Mouse (Mus musculus): ENCODE data around the gene Cytip. TPM values are rescaled to one million over a fixed set of nuclear protein-coding genes. Genes with fewer than 3 reads are reported as not detected.
A peak's percentile ranks its signal among the peaks of the same experiment; 100 is the strongest.

Gene Cytip
- polyA plus RNA-seq, 1 experiment, result 0.50 TPM

DNA sequence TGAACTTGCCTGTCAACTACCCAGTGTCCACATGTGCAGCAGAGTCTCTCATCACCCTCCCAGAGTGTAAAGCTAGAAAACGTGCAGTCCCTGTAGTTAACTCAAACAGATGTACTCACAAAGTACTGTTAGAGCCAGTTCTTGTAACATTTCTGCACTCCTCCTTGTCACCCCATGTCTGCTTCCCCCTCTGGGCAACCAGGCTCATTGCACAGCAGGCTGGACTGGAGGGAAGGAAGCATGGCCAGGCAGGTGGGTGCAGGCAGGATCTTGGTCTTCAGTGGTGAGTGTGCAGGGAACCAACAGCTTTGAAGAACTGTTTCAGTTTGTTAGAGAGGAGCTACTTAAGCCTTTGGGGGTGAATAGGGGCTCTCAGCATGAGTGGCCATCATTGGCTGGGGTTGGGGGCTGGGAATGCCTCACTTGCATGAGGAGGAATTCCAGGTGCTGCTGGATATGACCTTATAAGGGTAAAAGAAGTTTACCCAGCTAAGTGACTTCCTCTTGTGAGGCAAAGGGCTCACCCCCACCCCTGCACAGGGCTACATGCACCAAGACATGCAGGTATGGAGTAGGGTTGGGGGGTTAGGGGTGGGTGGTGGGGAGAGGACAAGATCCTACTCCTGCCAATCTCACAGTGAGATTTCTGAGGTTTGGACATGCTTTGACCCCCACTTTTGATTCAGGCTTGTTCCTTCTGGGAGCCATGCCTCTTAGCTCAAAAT is 31.7 kb downstream of the Cytip start:
- DNase-seq (ENCODE audit: extremely low spot score in 1 of 2, low spot score in 1 of 2), result no peak

DNA sequence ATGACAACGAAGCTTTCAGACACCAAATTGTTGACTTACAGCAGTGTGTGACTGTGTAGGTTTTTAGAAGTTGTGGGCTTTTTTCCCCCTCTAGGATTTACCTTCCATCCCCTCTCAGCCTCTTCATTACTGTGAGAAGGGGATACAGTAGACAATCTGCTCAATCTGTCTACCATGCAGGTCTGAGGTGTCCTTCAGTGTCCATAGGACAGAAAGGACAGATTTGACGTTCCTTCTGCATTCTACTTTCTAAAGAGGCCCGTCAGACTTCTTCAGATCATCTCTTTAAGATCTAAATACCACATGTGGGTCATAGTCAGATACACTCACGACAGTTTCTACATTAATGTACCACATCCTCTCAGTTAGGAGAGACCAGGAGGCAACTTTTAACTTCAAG is 33.5 kb downstream of the Cytip start:
- DNase-seq (ENCODE audit: extremely low spot score in 1 of 2, low spot score in 1 of 2), result no peak

DNA sequence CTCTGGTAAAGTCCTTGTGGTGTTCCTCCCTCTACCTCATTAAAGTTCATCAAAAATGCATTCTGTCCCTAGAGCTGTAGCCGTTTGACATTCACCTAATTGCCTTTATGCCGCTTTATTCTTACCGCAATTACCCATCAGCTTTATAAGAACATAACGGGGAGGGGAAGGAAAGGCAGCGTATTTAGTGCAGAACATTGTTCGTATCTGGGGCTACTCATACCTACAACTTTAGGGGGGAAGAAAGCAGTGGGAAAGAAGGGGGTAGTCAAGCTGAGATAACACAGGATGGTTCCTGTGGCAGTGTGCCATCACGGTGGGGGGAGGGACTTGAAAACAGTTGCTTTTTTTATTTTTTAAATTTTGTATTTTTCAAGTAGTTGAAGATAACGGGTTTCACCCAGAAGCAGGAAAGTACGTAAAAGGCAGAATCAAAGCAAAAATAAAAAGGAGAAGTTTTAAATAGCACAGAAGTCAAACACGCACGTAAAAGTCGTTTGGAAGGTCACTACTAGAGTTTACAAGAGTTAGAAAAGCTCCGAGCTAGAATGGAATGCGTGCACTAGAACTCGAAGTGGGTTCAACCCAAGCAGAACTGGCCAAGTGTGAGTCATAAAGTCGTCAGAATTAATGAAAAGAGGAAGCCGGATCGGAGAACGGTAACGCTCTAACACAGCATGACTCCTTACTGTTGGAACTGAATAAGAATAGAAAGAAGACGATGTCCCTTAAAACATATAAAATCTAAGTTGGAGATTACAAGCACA is 34.6 kb downstream of the Cytip start:
- no peak for DNase-seq (ENCODE audit: extremely low spot score in 1 of 2, low spot score in 1 of 2)

DNA sequence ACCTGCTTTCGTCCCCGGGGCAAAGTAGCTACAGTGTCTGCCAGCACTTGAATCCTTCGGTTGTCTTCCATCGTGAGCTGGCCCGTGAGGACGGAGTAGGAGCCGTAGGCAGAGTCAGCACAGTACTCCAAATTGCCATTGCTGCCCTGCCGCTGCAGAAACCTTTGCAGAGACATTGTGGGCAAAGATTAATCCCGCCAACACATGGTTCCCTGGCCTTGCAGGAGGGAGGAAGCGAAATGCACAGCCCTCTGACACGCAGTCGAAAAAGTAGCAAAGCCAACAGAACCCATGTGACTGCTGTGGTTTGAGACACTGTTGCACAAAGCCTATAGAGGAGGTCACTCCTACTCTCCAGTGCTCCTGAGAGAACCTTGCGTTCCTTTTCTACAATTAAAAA is 35.5 kb downstream of the Cytip start:
- no peak for DNase-seq (ENCODE audit: extremely low spot score in 1 of 2, low spot score in 1 of 2)

DNA sequence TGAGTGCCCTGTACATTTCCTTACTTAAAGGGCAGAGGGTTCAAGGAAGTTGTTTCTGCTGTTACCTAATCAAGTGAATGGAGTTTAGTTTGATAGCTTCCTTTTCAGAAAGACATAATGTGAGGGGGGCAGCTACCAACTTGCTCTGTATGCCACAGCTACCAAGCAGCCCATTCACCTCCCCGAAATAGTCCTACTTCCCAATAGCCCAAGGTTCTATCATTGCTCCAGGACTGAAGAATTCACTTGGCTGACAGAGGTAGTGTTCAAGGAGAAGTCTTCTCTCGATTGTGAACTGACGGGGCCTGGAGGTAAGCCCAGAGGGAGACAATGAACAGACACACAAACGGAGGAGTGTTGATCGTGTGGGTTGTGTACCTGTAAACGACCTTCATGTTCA is 36.2 kb downstream of the Cytip start:
- DNase-seq (ENCODE audit: extremely low spot score in 1 of 2, low spot score in 1 of 2), result no peak

DNA sequence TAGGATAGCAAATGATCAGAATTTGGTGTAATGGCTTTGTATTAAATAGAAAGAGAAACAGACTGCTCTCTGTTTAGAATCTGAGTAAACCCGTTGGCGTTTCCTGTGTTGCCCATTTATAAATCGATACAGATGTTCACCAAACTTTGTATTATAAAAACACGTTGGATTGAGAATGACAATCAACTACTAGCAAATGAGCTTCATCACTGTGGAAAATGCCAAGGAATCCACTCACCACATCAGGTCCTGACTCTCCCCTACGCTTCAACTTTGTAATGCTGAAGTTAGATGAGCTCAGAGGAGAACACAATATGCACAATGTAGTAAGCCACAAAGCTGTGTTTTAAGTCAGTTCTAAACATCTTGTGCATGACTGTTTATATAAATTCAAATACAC is 36.8 kb downstream of the Cytip start:
- no peak for DNase-seq (ENCODE audit: extremely low spot score in 1 of 2, low spot score in 1 of 2)

DNA sequence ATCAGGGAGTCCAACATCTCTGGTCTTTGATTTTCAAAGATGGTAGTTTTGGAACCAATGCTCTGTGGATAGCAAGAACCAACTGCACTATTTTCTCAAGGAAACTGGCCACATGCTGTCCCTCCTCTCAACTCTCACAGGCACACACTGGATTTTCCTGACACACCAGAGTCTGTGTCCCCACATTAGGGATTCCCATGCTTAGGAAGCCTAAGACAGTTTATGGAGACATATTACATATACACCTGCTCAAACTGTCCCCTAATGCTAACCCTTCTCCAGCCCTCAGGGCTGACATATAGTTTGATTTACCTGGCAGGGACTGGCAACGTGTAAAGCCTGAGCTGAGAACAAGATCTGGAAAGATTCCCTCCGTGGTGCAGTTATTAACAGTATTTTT is 37.2 kb downstream of the Cytip start:
- no peak for DNase-seq (ENCODE audit: extremely low spot score in 1 of 2, low spot score in 1 of 2)

DNA sequence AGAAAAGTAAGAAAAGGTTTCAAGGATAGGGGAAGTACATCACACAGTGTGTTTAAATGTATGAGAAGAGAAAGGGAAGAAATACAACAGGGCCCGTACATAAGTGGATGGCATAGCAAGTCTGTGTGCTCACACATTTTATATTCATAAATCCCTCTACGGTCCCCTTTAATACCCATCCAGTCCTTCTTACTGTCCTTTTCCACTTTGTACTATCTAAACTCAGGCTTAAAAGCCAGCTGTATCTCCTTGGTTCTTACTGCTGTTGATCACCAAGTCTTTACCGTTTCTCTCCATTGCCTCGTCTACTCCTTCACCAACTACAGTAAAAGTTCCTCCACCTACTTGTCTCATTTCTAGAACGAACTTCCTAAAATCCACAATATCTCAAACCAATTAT is 37.9 kb downstream of the Cytip start:
- no peak for DNase-seq (ENCODE audit: extremely low spot score in 1 of 2, low spot score in 1 of 2)

DNA sequence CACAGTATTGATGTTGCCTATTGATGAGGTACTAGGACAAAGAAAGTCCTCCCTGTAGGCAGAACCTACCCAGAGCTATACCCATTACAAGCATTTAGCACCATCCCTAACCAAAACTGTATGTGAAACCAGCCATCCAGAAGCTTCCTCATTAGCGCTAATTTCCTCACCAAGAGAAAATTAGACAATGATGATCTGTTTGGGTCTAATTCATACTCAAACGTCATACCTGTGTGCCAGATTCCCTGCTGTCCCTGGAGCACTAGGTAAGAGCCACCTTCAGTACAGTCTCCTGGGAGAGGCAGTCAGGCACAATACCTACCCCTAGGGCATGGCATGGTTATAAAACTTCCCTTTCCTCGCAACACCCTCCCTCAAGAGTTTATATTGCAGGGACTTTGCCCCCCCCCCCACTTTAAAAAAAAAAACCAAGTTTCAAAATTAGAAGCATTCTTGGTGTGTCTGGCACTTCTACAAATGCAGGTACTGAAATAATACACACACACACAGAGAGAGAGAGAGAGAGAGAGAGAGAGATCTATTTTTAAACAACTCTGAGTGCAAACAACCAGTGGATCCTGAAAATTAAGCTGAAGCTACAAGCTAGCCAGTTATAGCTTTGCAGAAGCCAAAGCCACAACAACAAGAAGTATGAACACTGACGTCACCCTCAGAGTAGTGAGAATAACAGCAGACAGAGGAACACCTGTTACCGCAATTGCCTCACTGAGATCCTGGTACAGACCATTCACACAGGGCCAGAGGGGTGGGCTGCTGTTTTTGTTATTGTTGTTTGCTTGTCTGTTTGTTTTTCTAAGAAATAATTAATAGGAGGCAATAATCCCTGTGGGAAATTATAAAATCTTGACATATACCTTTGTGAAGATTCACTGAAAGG is 38.6 kb downstream of the Cytip start:
- no peak for DNase-seq (ENCODE audit: extremely low spot score in 1 of 2, low spot score in 1 of 2)

DNA sequence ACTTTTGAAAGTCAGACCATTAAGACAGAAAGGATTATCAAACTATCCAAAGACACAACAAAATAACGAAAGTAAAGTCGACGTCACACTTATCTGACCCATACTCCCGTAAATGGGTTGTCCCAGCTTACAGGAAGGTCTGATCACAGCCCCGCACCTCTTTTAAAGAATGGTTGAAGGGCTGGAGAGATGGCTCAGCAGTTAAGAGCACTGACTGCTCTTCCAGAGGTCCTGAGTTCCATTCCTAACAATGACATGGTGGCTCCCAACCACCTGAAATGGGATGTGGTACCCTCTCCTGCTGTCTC is 39.3 kb downstream of the Cytip start:
- no peak for DNase-seq (ENCODE audit: extremely low spot score in 1 of 2, low spot score in 1 of 2)

DNA sequence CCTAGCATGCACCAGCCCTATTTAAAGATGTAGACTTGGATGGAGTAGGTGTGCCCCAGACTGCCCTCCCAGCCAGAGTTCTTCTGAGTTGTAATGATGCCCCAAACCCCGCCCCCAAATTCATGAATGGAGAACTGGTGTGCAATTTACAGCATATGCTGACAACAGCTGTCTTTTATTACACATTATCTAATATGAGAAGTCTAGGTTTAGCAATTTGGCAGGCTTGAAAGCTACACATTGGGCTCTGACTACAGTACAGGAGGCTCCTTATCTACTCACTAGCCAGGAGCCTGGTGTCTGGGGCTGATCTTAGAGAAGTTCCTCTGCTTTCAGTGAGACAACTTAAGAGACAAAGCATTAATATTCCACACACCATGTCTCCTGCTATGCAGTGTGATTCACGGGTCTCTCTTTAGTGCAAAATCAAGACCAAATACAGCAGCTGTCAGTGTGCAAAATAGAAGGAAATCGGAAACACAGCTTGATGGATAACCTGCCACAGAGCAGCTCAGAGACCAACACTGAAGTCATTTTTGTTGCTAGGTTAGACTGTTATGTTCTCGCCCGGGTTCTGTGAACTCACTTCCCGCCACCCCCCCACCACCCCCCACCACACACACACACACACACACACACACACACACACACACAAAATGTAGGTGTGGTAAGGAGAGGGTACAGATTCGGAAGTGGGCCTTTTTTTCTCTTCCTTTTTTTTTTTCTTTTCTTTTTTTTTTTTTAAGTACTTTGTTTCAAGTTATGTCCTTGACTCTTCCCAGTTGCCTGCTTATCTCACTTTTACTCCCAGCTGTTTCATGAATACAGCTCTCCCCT is 39.8 kb downstream of the Cytip start:
- DNase-seq (ENCODE audit: extremely low spot score in 1 of 2, low spot score in 1 of 2), result peak in 1 of 2 experiments; percentile 14

DNA sequence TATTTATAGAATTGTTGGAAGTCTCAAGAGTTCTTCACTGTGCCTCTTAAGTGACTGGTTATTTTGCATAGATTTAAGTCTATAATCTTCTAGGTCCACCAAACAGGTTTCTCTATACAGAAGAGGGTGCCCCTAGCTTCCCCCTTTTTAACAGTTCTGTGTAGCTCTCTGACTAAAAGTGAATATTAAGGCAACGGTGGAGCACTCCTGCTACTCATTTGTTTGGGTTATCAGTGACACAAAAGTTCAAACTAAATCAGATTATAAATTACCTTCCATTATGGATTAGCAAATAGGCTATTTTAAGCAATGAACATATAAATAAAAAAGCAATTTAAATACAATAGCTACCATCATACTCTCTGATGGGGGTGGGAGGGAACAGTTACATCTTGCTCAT is 40.8 kb downstream of the Cytip start:
- DNase-seq (ENCODE audit: extremely low spot score in 1 of 2, low spot score in 1 of 2), result no peak

DNA sequence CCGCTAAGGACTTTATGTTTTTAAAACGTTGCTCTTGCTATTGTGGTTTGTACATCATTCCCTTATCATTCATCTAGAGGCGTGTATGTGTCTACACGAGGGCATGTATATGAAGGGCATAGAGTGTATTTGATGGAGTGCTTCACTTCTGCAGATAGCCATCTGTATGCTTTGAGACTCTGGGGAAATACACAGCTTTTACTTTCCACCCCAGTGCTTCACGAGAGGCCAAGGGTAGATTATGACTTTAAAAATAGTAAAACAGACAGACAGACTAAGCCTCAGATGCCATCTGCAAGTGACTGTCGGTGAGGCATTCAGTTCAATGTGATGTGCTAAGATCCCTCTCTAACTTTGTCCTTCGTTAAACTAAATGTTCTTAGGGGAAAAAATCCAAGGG is 41.6 kb downstream of the Cytip start:
- no peak for DNase-seq (ENCODE audit: extremely low spot score in 1 of 2, low spot score in 1 of 2)

DNA sequence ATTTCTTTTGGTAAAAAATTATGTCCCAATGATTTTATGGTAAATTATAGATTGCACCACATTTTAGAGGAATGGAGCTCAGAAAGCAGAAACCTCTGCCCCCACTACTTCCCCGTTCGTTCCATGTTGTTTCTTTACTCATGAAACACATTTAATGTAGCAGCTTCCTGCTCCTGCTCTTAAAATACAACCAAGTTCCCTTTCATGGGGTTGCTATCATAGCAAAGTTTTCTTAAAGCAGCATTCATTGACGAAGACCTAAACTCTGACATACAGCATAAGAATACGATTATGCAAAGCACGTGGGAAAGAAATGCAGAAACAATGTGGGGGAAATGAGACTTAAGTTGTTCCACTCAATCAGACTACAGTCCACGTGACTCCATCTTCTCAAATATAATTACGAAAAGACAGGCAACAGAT is 45.3 kb downstream of the Cytip start:
- no peak for DNase-seq (ENCODE audit: extremely low spot score in 1 of 2, low spot score in 1 of 2)

DNA sequence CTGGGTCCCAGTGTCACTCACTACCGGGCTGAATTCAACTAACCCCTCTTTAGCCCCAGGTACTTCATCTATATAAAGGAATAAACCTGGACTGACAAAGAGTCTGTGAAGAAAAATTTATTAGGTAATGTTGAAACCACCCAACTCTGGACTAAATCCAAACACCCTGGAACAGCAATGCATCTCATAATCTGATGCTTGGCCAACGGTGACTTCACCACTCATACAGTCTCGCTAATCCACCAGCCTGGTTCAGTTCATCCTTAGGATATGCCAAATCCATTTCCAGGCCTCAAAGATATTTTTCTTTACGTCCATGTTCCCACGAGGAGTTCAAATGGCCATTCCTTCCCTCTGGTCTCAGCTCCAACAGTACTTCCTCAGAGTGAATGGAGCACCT is 48.8 kb downstream of the Cytip start:
- no peak for DNase-seq (ENCODE audit: extremely low spot score in 1 of 2, low spot score in 1 of 2)

DNA sequence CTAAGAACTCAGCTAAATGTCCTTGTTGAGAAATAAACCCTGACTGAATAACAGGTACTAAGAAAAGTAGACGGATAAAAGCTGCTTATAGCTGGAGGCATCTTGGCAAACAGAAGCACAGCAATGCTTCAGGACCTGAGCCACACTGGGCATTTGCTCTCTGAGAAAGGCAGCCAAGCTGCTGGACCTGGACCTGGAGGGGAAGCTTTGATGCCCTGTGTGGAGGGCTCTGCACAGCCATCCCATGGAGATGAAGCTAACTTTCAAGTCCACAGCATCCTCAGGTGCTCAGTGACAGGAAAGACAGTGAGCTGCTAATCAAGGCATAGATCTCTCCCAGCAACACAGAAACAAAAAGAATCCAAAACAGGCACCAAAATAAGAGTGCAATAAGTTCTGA is 54.8 kb downstream of the Cytip start:
- no peak for DNase-seq (ENCODE audit: extremely low spot score in 1 of 2, low spot score in 1 of 2)

DNA sequence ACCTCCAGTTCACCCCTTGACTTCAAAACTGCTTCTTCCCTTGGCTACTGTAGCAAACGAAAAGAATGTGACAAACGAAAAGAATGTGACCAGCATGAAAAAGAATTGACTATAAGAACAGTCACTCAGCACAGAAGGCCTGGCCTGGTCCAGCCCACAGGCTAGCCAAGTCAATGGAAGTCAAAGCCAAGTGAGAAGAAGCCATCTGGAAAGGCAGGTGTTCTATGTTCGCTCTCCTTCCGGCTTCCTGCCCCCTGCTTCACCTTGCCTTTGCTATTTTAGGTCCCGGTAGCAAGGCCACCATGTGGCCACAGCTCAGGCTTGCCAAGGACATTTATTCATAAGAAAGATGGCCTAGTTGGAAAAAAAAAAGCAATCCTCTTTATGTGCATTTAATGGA is 56.7 kb downstream of the Cytip start:
- DNase-seq (ENCODE audit: extremely low spot score in 1 of 2, low spot score in 1 of 2), result no peak

DNA sequence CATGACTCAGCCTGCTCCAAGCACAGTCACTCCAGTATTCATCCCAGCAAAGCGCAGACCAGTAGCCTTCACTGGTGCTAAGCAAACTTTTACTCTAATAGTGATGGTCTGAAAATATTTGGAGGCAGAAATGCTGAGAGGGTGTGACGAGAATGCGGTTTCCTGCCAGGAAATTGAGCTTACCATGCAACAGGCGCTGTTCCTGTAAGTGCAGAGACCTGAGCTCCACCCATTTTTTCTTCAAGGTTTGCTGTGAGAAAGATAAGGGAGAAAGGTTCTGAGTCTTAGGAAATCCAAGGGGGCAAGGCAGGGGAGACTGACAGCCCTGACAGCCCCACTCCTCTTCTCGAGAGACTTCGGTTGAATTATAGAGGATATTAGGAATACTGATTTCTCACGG is 57.7 kb downstream of the Cytip start:
- DNase-seq (ENCODE audit: extremely low spot score in 1 of 2, low spot score in 1 of 2), result no peak

DNA sequence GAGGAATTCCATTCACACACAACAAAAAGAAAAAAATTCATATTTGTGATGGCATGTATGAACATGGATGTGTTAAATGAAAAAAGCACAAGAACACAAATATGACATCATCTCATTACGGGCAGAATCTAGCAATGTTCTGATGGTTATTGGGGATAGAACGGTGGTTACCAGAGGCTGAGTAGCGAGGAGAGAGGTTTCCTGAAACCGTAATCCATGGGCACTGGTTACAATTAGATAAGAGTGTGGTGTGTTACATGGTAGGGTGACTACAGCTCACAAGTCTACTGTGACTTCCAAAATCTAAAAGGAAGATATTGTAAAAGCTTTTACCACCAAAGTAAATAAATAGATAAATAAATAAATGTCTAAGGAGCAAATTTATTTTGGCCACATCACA is 58.8 kb downstream of the Cytip start:
- no peak for DNase-seq (ENCODE audit: extremely low spot score in 1 of 2, low spot score in 1 of 2)

DNA sequence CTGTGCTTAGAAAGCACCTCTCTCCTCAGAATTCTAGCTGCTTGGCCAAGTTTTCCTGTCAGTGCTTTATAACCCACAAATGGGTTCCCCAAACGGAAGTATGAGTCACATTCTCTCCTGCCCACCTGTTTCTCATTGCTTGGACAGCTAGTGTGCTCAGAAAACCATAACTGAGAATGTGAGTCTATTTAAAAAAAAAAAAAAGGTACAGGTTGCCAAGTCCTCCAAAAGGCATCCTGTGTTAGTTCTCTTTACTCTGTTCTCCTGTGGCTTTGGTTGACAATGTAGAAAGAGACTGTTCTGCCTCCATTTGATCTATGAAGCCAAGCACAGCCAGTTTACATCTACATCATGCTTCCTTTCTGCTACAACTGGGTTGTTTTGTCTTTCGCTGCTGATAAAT is 60.3 kb downstream of the Cytip start:
- peak; percentile 29 to 56 for DNase-seq (ENCODE audit: extremely low spot score in 1 of 2, low spot score in 1 of 2)

DNA sequence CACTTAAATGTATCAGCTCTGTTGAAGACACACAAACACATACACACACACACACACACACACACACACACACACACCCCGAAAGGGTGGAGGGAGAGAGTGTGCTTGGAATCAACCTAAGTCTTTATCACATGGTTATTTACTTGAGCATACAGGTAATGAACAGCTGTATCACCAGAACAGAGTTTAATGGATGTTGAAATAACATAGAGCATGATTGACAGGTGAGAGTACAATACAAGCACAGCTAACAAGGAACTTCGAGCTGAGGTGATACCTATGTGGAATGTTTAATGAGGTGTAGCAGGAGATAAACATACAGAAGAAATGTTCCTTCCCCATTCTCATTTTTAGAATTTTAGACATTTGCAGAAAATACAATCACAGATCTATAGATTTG is 62.7 kb downstream of the Cytip start:
- DNase-seq (ENCODE audit: extremely low spot score in 1 of 2, low spot score in 1 of 2), result no peak
